Mouse (Mus musculus) lung, postnatal 14 days (tissue): ENCODE results near the gene Obscn.
A peak's percentile ranks its signal among the peaks of the same experiment; 100 is the strongest.

Source experiments
- DNase-seq: peaks from one replicate; pipeline ENCODE4 v3.0.0; 2021

The Obscn gene

GRCm38 (mm10) chr11:58981541-58982447 is 154.4 kb downstream of the Obscn start:
- DNase-seq, result peak; percentile 68

GRCm38 (mm10) chr11:58980381-58980990 is 155.7 kb downstream of the Obscn start:
- no peak for DNase-seq

GRCm38 (mm10) chr11:58979661-58980060 is 156.5 kb downstream of the Obscn start:
- peak; percentile 26 for DNase-seq

GRCm38 (mm10) chr11:58979183-58979582 is 157.0 kb downstream of the Obscn start:
- no peak for DNase-seq

- DNase-seq, result peak; percentile 23
Measured at GRCm38 (mm10) chr11:58978706-58979030, 157.5 kb downstream of the Obscn start.

- peak; percentile 62 for DNase-seq
Measured at GRCm38 (mm10) chr11:58978027-58978705, 158.0 kb downstream of the Obscn start, which contains the start of gene Trim11. Trim11 (plus strand) TSS chr11:58978093.

- no peak for DNase-seq
Measured at GRCm38 (mm10) chr11:58977607-58978026, 158.6 kb downstream of the Obscn start.

- peak; percentile 16 for DNase-seq
Measured at GRCm38 (mm10) chr11:58977150-58977549, 159.1 kb downstream of the Obscn start.

- no peak for DNase-seq
Measured at GRCm38 (mm10) chr11:58974414-58974813, 161.8 kb downstream of the Obscn start.

- DNase-seq, result no peak
Measured at GRCm38 (mm10) chr11:58971796-58972195, 164.4 kb downstream of the Obscn start.

- DNase-seq, result no peak
Measured at GRCm38 (mm10) chr11:58970831-58971530, 165.2 kb downstream of the Obscn start.

- peak; percentile 47 for DNase-seq
Measured at GRCm38 (mm10) chr11:58969659-58970058, 166.5 kb downstream of the Obscn start.

GRCm38 (mm10) chr11:58969027-58969426 is 167.2 kb downstream of the Obscn start:
- DNase-seq, result no peak

GRCm38 (mm10) chr11:58968551-58968950 is 167.7 kb downstream of the Obscn start:
- DNase-seq, result no peak

- peak; percentile 58 for DNase-seq
Measured at GRCm38 (mm10) chr11:58967346-58967745, 168.9 kb downstream of the Obscn start.

GRCm38 (mm10) chr11:58965001-58965760 is 171.0 kb downstream of the Obscn start:
- no peak for DNase-seq

- no peak for DNase-seq
Measured at GRCm38 (mm10) chr11:58964216-58964615, 172.0 kb downstream of the Obscn start.

GRCm38 (mm10) chr11:58963543-58963942 is 172.7 kb downstream of the Obscn start:
- DNase-seq, result peak; percentile 46

GRCm38 (mm10) chr11:58961364-58962177 is 174.6 kb downstream of the Obscn start:
- no peak for DNase-seq

GRCm38 (mm10) chr11:58959921-58960465 is 176.2 kb downstream of the Obscn start:
- DNase-seq, result peak; percentile 78
